Mouse (Mus musculus) erythroblast, embryonic 14.5 days (primary cell): ENCODE measurements at regions not wholly inside any gene's neighbourhood (a gene's known extent, or its start where the extent isn't known, plus 50 kb on each side); places are given as distances from the start of the nearest gene placed in this dataset.

Experiments
- H3K27me3 ChIP-seq: 2 replicates; pipeline ENCODE4 v1.6.1; 2012; ENCODE audit warnings: inconsistent platforms; ENCODE audit not compliant: control insufficient read depth
- H3K36me3 ChIP-seq: 2 replicates; pipeline ENCODE4 v1.6.1; 2012; ENCODE audit warnings: mild to moderate bottlenecking, inconsistent platforms; ENCODE audit not compliant: control insufficient read depth
- H3K4me1 ChIP-seq: 2 replicates; pipeline ENCODE4 v1.6.1; 2012; ENCODE audit warnings: inconsistent platforms; ENCODE audit not compliant: control insufficient read depth
- H3K4me3 ChIP-seq: replicated peaks from 2 replicates; pipeline ENCODE3; 2012; ENCODE audit warnings: moderate library complexity, mild to moderate bottlenecking, inconsistent platforms
- H3K9me3 ChIP-seq: 2 replicates; pipeline ENCODE4 v1.6.1; 2012; ENCODE audit warnings: low read length, inconsistent platforms, mixed read lengths; ENCODE audit not compliant: control insufficient read depth
- GATA1 ChIP-seq: IDR thresholded peaks from 2 replicates; pipeline ENCODE4 v1.6.1; 2012; ENCODE audit warnings: low read length, inconsistent platforms, mixed read lengths
- TAL1 ChIP-seq: IDR thresholded peaks from 3 replicates; pipeline ENCODE4 v1.6.1; 2012; ENCODE audit warnings: low read length, inconsistent platforms, mixed read lengths

GRCm38 (mm10) chr17:51321025-51321424 is 141.9 kb upstream of the Tbc1d5 start:
- Histone ChIP-seq H3K9me3 (no peaks in the 10 kb centered on the region), H3K4me1 (no peaks in the 10 kb centered on the region), H3K36me3 (no peaks in the 10 kb centered on the region), H3K4me3 (no peak overlapping the region), H3K27me3 (no peaks in the 10 kb centered on the region)
- no peak for TF ChIP-seq TAL1
- TF ChIP-seq GATA1: no peak

- H3K4me3 ChIP-seq: no peak overlapping the region
- no peaks in the 10 kb centered on the region; the same call in 1 of the 2 replicates for H3K9me3 ChIP-seq
- H3K36me3 ChIP-seq: no peaks in the 10 kb centered on the region
- TF ChIP-seq TAL1 (no peak), GATA1 (no peak)
- peaks cover 11% of the 10 kb centered on the region for H3K4me1 ChIP-seq
- H3K27me3 ChIP-seq: no peaks in the 10 kb centered on the region
These were observed 125.8 kb upstream of the Tbc1d5 start for GRCm38 (mm10) chr17:51304964-51305363.

GRCm38 (mm10) chr17:51290741-51291140 is 111.6 kb upstream of the Tbc1d5 start:
- TF ChIP-seq GATA1 (no peak), TAL1 (no peak)
- H3K9me3 ChIP-seq: no peaks in the 10 kb centered on the region
- H3K4me3 ChIP-seq: no peak overlapping the region
- H3K27me3 ChIP-seq: no peaks in the 10 kb centered on the region
- peaks cover 2% of the 10 kb centered on the region; the same call in 1 of the 2 replicates for H3K4me1 ChIP-seq
- H3K36me3 ChIP-seq: no peaks in the 10 kb centered on the region

GRCm38 (mm10) chr17:51288751-51289150 is 109.6 kb upstream of the Tbc1d5 start:
- Histone ChIP-seq H3K4me3 (no peak overlapping the region), H3K9me3 (no peaks in the 10 kb centered on the region), H3K4me1 (peaks cover 6% of the 10 kb centered on the region), H3K27me3 (no peaks in the 10 kb centered on the region), H3K36me3 (no peaks in the 10 kb centered on the region)
- no peak for TF ChIP-seq TAL1

GRCm38 (mm10) chr17:51287878-51288277 is 108.7 kb upstream of the Tbc1d5 start:
- Histone ChIP-seq H3K4me3 (no peak overlapping the region), H3K9me3 (no peaks in the 10 kb centered on the region), H3K27me3 (no peaks in the 10 kb centered on the region), H3K4me1 (peaks cover 6% of the 10 kb centered on the region), H3K36me3 (no peaks in the 10 kb centered on the region)
- TF ChIP-seq TAL1 (no peak), GATA1 (no peak)

- Histone ChIP-seq H3K27me3 (no peaks in the 10 kb centered on the region), H3K9me3 (no peaks in the 10 kb centered on the region), H3K4me1 (peaks cover 4% of the 10 kb centered on the region), H3K4me3 (no peak overlapping the region), H3K36me3 (no peaks in the 10 kb centered on the region)
- TF ChIP-seq GATA1 (no peak), TAL1 (no peak)
These were observed 106.2 kb upstream of the Tbc1d5 start for GRCm38 (mm10) chr17:51285362-51285761.

GRCm38 (mm10) chr17:51278771-51279170 is 99.6 kb upstream of the Tbc1d5 start:
- no peak for TF ChIP-seq GATA1
- no peak for TF ChIP-seq TAL1
- peaks cover 18% of the 10 kb centered on the region for H3K4me1 ChIP-seq
- H3K4me3 ChIP-seq: no peak overlapping the region
- no peaks in the 10 kb centered on the region for H3K9me3 ChIP-seq
- no peaks in the 10 kb centered on the region for H3K36me3 ChIP-seq
- no peaks in the 10 kb centered on the region for H3K27me3 ChIP-seq

GRCm38 (mm10) chr17:51278094-51278493 is 98.9 kb upstream of the Tbc1d5 start:
- H3K4me1 ChIP-seq: peaks cover 18% of the 10 kb centered on the region
- H3K27me3 ChIP-seq: no peaks in the 10 kb centered on the region
- TF ChIP-seq GATA1: no peak
- TF ChIP-seq TAL1: no peak
- no peaks in the 10 kb centered on the region for H3K36me3 ChIP-seq
- H3K4me3 ChIP-seq: no peak overlapping the region
- no peaks in the 10 kb centered on the region for H3K9me3 ChIP-seq

GRCm38 (mm10) chr17:51277161-51277560 is 98.0 kb upstream of the Tbc1d5 start:
- H3K27me3 ChIP-seq: no peaks in the 10 kb centered on the region
- H3K9me3 ChIP-seq: no peaks in the 10 kb centered on the region
- TF ChIP-seq TAL1: no peak
- TF ChIP-seq GATA1: no peak
- H3K4me3 ChIP-seq: no peak overlapping the region
- H3K4me1 ChIP-seq: peaks cover 18% of the 10 kb centered on the region
- H3K36me3 ChIP-seq: no peaks in the 10 kb centered on the region

- no peaks in the 10 kb centered on the region for H3K36me3 ChIP-seq
- no peaks in the 10 kb centered on the region for H3K9me3 ChIP-seq
- no peaks in the 10 kb centered on the region for H3K4me1 ChIP-seq
- no peaks in the 10 kb centered on the region for H3K27me3 ChIP-seq
- TF ChIP-seq TAL1 (no peak), GATA1 (no peak)
- H3K4me3 ChIP-seq: no peak overlapping the region
These were observed 92.9 kb upstream of the Tbc1d5 start for GRCm38 (mm10) chr17:51272025-51272424.
